Mouse (Mus musculus) v-Abl transformed pro-B cells (cell line): ENCODE data around the gene Cdk8.

Source experiments
- in situ Hi-C, 2 experiments: fragments of 400-800 bp; cut with MboI; formaldehyde crosslinking; loops; one replicate each; pipeline ENCODE4 v1.15.1; 2025; ENCODE audit not compliant: unreplicated experiment in 2 of 2

The Cdk8 gene

DNA sequence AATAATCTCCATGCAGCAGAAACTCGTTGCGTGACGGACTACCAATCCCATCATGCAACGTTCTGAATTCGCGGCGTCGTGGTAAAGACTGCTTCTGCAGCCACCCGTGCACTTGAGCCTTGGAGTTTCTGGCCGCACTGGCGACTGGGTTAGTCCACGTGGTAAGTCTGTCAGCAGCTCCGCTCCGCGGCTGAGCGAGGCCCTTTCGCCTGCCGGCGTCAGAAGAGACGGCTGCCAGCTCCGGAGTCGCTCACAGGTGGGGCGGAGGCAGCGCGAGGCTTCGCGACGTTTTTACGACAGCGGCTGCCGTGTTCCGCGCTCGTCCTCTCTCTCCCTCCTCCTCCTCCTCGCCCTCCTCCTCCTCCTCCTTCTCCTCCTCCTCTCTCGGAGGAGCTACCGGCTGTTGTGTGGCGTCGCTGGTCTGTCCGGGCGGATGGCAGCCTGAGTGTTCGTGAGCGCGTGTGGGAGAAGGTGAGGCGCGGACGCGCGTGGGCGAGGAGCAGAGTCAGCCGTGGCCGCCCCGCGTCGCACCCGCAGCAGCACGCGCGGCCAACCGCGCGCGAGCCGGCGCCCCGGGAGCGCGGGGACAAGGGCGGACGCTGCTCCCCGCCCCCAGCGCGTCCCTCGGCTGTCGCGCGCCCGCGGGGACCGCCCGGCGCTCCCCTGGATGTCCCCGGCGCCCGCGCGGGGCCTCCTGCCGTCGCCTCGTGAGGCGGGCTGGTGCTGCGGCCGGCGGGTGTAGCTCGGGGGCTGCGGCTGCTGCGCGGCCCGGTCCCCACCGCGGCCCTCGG, at the start of gene Cdk8:
Cdk8 (plus strand) TSS at position 367 of the 791 bp plus-strand sequence.
- in situ Hi-C loops: loop anchor here in 1 of 2 experiments (10.0 kb wide), 2 partner anchors 64 to 1266 kb away; partner anchors contain the start of gene Smurf1

DNA sequence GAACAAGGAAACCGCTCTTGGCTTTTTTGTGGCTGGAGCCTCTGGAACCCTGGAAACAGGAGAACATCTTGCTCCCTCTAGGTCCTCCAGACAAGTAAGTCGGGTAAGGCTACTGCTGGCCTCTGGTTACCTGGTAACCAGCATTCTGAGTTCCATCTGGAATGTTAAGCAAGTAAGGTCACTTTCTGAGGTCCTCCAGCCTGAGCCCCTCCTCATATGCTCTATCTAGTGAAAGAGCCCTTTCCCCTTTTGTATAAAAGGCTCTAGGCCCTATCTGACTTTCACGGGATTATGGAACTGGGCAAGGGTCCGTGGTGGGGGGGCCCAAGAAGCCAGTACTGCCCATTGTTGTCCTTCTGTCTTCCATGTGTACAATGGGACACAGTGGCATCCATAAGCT, 45.8 kb upstream of the Cdk8 start, which contains the start of gene 1700001J03Rik:
1700001J03Rik (minus strand) TSS at position 101 of the 400 bp plus-strand sequence.
- in situ Hi-C loops: loop anchor here (5.0 to 25.0 kb wide), 4 partner anchors 117 to 1127 kb away; partner anchors contain the start of genes Cdx2 (in 2 of the 2) and Urad (in 2 of the 2)

DNA sequence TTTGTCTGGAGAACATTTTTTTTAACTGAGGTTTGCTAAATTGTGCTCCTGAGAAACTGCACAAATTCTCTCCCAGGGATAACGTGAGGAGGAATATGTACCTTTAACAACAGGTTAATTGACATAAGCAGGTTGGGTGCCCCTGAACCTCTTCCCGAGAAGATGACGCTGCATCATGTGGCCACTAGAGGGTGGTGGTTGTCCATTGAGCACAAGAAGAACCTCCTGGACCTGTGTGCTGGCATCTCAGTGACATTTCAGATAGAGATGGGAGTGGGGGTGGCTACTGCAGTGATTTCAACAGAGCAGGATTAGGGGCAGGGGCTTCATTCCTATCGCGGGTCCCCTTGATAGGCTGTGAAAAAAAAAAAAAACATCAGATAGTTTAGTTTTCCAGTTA, 43.6 kb upstream of the Cdk8 start:
- in situ Hi-C loops: loop anchor here (5.0 to 25.0 kb wide), 4 partner anchors 115 to 1125 kb away; partner anchors contain the start of genes Cdx2 (in 2 of the 2) and Urad (in 2 of the 2)

DNA sequence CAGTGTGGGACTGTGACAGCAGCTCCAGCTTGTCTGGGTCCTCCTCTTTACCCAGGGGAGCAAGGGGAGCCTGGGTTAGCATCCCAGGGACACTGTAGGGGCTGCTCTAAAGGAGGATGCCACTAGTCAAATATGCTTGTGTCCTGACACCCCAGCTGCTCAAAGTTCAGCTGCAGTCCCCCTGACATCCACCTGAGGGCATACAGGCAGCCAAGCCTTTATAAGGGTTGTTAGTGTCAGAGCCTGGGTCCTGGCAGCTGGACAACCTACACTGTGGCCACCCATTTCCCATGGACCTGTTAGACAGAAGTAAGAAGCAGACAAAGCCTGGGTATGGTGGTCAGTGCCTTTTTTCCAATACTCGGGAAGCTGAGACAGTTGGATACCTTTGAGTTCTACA, 42.9 kb upstream of the Cdk8 start:
- in situ Hi-C loops: loop anchor here (5.0 to 25.0 kb wide), 4 partner anchors 114 to 1124 kb away; partner anchors contain the start of genes Cdx2 (in 2 of the 2) and Urad (in 2 of the 2)

DNA sequence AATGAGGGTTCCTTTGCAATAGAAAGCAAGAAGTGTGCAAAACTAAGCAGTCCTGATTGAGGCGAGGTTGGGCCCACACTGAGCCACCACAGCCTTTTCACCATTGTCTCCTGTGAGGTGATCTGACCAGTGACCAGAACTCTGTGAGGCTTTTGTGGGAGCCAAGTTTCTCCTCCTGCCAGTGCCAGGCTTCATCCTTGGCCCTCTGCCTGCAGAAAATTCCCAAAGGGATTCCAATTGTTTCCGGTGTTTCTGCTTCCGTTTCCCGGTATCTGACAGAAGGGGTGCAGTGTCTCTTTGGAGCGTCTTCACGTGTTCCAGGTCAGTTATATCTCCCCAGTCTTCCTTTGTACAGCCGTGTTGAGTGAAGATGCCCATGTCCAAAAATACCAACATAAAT, 42.3 kb upstream of the Cdk8 start:
- in situ Hi-C loops: loop anchor here (5.0 to 25.0 kb wide), 4 partner anchors 114 to 1124 kb away; partner anchors contain the start of genes Cdx2 (in 2 of the 2) and Urad (in 2 of the 2)

DNA sequence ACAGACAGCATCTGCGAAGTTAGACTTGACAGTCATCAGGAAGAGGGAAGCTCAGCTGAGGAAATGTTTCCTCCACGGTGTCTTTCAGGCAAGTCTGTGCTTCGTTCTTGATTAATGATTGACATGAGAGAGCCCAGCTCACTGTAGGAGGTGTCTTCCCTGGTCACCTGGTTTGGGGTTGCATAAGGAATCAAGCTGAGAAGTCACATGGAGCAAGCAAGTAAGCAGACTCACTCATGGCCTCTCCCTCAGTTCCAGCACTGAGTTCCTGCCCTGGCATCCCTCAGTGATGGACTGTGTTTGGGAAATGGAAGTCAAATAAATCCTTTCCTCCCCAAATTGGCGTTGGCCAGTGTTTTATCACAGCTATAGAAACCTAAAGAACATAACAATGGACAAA, 40.9 kb upstream of the Cdk8 start:
- in situ Hi-C loops: loop anchor here (5.0 to 25.0 kb wide), 2 partner anchors 227 to 1122 kb away; partner anchors contain the start of genes Cdx2 (in 2 of the 2) and Urad (in 2 of the 2)

DNA sequence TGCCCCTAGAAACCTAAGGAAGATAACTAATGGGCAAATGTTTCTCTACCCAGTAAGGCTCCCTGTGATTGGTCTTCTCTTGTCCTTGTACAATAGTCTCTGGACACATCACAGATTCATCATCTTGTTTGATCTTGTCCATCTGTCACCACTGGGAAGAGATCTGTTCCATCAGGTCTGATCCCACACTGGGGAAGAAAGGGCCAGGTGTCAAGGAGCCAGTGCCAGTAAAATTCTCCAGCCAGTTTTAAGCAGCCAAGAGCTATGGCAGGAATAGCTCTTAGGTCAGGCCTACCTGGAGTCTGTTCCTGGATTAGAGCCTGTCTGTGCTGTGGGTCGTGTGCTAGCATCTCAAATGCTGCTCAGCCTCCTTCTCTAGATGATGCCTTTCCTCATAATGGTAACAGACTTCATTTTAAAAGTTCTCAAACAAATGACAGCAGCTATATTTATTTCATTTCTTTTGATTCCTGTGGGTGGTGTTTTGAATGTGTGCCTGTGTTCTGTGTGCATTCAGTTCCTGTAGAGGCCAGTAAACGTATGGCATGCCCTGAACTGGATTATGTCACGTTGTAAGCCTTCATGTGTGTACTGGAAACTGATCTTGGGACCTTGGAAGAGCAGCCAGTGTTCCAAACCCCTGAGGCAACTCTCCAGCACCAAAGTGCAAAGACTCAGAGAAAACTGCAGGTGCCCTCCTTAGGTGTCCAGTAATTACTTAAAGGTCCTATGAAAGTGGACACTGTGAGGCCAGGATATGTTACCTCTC, 40.3 kb upstream of the Cdk8 start:
- in situ Hi-C loops: loop anchor here (5.0 to 25.0 kb wide), 2 partner anchors 227 to 1122 kb away; partner anchors contain the start of genes Cdx2 (in 2 of the 2) and Urad (in 2 of the 2)

DNA sequence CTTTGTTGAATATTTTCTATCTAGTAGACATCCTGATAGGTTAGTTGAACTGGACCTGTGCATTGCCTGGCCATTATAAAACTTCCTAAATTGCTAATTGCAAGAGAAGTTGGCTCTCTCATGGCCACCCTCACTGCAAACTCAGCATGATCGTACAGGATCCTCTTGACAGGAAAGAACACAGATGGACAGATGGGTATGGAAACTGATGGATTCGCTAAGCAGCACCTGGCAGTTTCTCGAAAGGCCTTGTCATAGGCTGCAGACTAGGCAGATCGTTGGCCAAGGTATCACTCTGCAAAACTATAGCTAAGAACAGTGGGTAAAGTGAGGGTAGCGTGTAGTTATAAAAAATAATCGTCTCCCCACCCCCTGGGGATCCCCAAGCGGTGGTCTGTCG, 37.7 kb upstream of the Cdk8 start:
- in situ Hi-C loops: loop anchor here (5.0 to 25.0 kb wide), 2 partner anchors 224 to 1119 kb away; partner anchors contain the start of genes Cdx2 (in 2 of the 2) and Urad (in 2 of the 2)

DNA sequence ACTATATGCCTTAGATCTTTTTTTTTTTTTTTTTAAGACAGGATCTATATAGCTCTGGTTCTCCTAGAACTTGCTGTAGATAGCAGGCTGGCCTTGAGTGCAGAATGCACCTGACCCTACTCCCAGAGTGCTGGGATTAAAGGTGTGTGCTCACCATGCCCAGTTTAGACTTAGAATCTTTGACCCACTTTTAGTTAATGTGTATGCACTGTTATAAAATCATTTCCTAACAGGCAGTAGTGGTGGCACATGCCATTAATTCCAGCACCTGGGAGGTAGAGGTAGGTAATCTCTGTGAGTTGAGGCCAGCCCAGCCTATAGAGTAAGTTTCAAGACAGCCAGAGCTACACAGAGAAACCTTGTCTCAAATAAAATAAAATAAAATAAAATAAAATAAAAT, 32.0 kb upstream of the Cdk8 start:
- in situ Hi-C loops: loop anchor here (25.0 kb wide), 1 partner anchor 1113 kb away; the partner anchor contains the start of genes Cdx2 (in 2 of the 2) and Urad (in 2 of the 2)

DNA sequence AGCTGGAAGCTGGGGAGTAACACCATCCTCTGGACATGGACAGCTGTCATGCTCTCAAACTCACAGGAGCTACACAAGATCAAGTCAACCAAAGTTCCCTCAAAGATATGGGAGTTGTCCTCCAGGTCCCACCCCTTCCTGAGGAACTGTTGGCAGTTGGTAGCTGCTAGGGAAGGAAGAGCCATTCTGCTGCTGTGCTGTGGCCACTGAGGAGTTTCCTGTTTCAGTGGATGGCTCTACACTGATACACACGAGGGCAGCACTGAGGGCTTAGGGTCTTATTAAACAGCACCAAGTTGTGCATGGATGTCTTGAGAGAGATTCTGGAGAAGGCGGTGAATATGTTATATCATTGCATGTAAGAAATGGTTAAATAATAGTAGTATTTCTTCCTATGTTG, 31.5 kb upstream of the Cdk8 start:
- in situ Hi-C loops: loop anchor here (25.0 kb wide), 1 partner anchor 1113 kb away; the partner anchor contains the start of genes Cdx2 (in 2 of the 2) and Urad (in 2 of the 2)

DNA sequence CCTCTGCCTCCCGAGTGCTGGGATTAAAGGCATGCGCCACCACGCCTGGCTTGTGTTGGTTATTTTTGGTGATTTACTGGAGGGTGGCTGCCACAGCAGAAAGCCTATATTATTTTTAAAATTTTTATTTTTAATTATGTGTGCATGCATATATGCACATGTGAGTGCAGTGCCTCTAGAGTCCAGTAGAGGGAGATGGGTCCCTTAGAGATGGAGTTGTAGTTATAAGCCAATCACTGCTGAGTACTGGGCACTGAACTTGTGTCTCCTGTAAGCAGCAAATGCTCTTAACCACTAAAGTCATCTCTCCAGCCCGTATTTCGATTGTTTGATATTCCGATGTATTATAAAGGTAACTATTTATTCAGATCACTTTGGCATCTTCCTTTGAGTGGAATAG, 30.4 kb upstream of the Cdk8 start:
- in situ Hi-C loops: loop anchor here (25.0 kb wide), 4 partner anchors 862 to 1687 kb away; partner anchors contain the start of genes Slc46a3 (in 2 of the 2), Arpc1b (in 1 of the 2) and Zfp655 (in 1 of the 2)

DNA sequence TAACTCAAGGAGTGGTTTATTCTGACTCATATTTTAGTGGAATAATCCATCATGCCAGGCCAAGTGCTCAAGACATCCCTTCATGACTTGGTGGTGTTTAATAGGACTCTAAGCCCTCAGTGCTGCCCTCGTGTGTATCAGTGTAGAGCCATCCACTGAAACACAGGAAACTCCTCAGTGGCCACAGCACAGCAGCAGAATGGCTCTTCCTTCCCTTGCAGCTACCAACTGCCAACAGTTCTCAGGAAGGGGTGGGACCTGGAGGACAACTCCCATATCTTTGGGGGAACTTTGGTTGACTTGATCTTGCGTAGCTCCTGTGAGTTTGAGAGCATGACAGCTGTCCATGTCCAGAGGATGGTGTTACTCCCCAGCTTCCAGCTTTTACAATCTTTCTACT, 27.1 kb upstream of the Cdk8 start:
- in situ Hi-C loops: loop anchor here (25.0 kb wide), 4 partner anchors 858 to 1683 kb away; partner anchors contain the start of genes Slc46a3 (in 2 of the 2), Arpc1b (in 1 of the 2) and Zfp655 (in 1 of the 2)

DNA sequence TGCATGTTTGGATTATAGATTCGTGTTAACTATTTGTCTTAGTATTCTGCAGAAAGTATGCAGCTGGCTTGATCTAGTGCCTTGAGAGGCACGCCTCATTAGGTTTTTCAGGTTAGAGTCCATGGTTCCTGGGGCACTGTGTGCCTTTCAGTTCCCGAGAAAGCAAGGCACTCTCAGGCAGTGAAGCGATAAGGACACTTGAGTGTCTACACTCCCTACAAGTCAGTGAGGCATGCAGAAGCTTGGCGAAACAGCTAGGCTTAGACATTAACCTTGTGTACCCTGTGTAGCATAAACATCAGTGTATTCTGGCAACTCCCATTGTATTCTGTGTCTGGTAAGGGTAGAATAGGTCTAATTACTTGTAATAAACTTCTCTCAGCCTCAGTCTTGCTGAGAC, 25.5 kb upstream of the Cdk8 start:
- in situ Hi-C loops: loop anchor here (5.0 to 25.0 kb wide), 5 partner anchors 97 to 1682 kb away; partner anchors contain the start of genes Slc46a3 (in 2 of the 2), Arpc1b (in 1 of the 2) and Zfp655 (in 1 of the 2)

DNA sequence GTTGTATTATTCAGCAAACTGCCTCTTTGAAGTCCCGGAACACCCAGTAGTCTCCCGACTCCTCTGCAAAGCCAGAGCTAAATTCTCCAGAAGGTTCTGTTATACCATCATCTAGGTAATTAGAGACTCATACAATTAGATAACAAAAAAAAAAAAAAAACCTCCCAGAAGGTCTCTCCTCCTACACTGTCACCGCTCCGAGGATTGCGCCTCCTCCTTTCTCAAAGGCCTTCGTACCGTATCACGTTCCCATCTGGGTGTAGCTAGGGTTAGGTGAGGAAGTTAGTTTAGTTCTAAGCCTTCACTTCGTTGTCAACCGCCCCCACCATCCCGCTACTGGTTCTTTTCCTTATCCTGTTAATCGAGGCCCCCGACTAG, 10.5 kb upstream of the Cdk8 start:
- in situ Hi-C loops: loop anchor here (25.0 kb wide), 4 partner anchors 842 to 1667 kb away; partner anchors contain the start of genes Slc46a3 (in 2 of the 2), Arpc1b (in 1 of the 2) and Zfp655 (in 1 of the 2)

DNA sequence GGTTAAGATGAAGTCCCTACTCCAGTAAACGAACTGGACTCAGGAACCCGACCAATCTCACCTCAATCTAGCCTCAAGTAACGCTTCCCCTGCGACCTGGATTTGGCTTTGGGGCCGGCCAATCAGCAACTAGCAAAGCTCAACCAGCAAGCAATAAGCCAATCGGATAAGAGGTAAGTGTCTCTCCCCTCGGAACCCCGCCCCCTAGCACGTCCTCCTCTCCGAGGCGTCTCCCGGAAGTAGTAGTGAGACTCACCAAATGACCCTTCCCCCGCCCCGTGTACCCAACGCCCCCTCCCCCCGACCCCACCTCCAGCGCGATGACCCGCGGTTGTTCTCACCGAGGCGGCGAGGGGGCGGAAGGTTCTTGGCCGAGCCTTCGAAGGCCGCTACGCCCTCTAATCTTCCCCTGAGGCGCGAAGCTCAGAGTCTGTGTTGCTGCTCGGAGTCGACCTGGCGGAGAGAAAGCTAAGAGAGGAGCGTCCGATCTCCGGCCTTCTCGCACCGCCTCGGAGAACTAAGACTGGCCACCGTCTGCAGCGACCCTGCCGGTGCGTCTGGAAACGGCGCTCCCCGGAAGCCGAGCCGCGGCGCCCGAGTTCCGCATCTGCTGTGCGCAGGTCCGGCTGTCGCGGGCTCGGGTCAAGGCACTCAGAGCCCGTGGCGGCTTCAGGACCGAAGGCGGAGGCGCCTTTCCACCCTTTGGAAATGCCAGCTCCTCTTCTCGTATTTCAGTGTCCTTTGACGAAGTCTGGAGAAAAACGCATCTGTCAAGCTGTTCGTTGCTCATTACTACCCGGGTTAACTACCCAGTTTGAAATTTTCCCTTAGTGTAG, 9.9 kb upstream of the Cdk8 start, which contains the start of gene Rnf6:
Rnf6 (minus strand) TSS at position 677 of the 836 bp plus-strand sequence.
- in situ Hi-C loops: loop anchor here (25.0 kb wide), 4 partner anchors 841 to 1666 kb away; partner anchors contain the start of genes Slc46a3 (in 2 of the 2), Arpc1b (in 1 of the 2) and Zfp655 (in 1 of the 2)

DNA sequence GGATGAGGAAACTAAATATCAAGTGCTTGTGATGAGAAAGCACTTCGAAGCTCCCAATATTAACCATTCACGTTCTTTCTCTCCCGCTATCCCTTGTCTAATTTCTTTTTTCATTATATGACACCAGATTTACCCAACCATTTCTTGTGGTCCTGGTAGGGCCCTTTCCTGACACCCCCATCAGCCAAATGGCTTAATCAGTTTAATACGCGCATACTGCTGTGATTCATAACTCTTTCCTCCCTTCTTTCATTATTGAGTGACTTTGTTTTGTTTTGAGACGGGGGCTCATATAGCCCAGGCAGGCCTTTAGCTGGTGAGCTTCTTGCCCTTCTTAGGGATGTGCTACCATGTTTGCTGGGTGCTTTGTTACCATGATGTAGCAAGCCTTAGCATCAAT, 9.3 kb upstream of the Cdk8 start:
- in situ Hi-C loops: loop anchor here (25.0 kb wide), 4 partner anchors 841 to 1666 kb away; partner anchors contain the start of genes Slc46a3 (in 2 of the 2), Arpc1b (in 1 of the 2) and Zfp655 (in 1 of the 2)

DNA sequence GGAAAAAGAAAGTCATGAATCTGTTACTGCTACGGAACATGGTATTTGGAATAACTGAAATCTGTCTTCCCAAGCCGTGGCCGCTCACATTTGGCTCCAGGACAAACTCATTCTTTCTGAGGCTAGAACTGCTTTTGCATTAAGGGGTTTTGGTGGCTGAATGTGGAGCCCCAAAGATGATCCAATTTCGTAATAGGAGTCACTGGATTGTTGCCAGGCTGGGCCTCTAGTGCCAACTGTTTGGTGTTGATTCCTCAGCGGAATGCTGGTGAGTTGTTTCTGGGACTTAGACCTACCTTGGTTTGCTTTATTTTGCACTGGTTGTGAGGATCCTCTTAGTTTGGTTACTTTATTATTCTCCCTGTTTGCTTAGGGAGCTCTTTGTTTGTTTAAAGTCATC, 7.2 kb upstream of the Cdk8 start:
- in situ Hi-C loops: loop anchor here (25.0 kb wide), 4 partner anchors 839 to 1664 kb away; partner anchors contain the start of genes Slc46a3 (in 2 of the 2), Arpc1b (in 1 of the 2) and Zfp655 (in 1 of the 2)

DNA sequence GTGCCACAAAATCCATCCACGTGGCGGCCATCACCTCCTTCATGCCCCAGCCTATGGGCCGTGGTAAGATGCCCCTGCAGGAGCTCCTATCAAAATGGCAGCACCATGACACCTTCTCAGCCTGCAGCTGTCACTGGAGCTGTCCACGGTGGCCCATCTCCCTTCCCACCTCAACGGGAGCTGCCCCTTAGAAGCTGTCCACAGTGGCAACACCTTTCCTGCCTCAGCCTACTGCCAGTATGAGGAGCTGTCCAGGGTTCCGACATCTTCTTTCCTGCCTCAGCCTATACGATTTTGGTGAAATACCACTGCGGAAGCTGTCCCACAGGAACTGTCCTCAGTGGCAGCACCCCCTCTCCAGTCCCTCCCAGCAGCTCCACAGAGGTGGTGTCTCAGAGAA, 3.5 kb upstream of the Cdk8 start:
- in situ Hi-C loops: no loop called here
